Mouse (Mus musculus): ENCODE data around the gene Phospho2. TPM values are rescaled to one million over a fixed set of nuclear protein-coding genes. Genes with fewer than 3 reads are reported as not detected.
A peak's percentile ranks its signal among the peaks of the same experiment; 100 is the strongest.
"Not testable (repeated sequence)": the region's sequence is repeated elsewhere in the genome, so short reads cannot be mapped to it uniquely, and the experiment has no call there.

Gene Phospho2
- polyA plus RNA-seq, 1 experiment from 2014 or later = 29.3 TPM

- H3K27ac ChIP-seq; H3K9me3 ChIP-seq; H3K27me3 ChIP-seq (ENCODE audit: poor library complexity, severe bottlenecking); DNase-seq (ENCODE audit: extremely low spot score, low spot score); H3K36me3 ChIP-seq (replicated peaks); H3K4me3 ChIP-seq: not testable (repeated sequence)
- peaks cover 20% of the 10 kb centered on the region for H3K4me1 ChIP-seq
- WGBS = 89% methylated on average over 9 of the region's 9 CpGs
These were observed 15.2 kb downstream of the Phospho2 start for GRCm38 (mm10) chr2:69804663-69805062.

DNA sequence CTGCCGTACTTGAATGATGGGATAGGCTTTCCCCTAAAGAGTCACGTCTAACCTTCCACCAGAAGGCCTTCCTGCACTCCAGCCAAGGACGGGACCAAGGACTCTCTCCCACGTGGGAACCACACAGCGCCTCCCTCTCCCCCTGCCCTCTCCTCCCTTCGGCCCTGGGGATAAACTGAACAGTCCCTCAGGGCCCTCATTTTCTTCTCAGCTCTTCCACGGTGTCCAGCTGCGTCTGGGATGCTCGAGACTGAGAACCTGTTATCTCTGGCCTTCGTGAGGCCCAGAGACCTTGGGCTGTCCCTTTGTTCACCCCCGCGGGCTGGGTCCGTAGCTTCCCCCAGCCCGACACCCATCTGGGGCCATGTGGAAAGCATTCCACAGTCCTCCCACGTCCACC lies 20.7 kb downstream of the Phospho2 start:
- no peak overlapping the region for H3K4me3 ChIP-seq
- H3K9me3 ChIP-seq = no peaks in the 10 kb centered on the region
- H3K27me3 ChIP-seq (ENCODE audit: poor library complexity, severe bottlenecking) = no peaks in the 10 kb centered on the region
- H3K4me1 ChIP-seq = peaks cover 17% of the 10 kb centered on the region; the same call in 1 of the 2 replicates
- no peak for DNase-seq (ENCODE audit: extremely low spot score, low spot score)
- no peak overlapping the region for H3K27ac ChIP-seq
- H3K36me3 ChIP-seq (replicated peaks) = no peaks in the 10 kb centered on the region
- 74% methylated on average over 15 of the region's 15 CpGs for WGBS

DNA sequence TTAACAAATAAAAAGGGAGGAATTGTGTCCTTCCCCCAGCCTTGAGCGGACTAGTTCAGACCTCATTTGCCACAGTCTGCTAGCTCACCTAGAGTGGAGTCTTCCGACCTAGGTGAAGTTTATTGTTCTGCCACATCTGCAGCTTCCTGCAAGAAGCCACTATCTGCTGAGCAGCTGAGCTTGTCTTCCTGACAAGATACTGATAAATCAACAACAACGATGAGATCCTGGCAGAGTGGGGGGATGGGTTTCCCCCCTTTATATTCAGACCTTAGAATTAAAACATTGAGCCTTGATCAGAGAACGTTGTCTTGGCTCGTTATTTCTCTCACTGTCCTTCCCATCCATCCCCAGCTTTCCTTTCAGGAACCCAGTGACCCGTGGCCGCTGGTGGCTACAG lies 21.9 kb downstream of the Phospho2 start:
- not testable (repeated sequence) for H3K27ac ChIP-seq; H3K36me3 ChIP-seq (replicated peaks); H3K4me3 ChIP-seq; H3K9me3 ChIP-seq; H3K27me3 ChIP-seq (ENCODE audit: poor library complexity, severe bottlenecking); DNase-seq (ENCODE audit: extremely low spot score, low spot score)
- 73% methylated on average over 7 of the region's 7 CpGs for WGBS
- H3K4me1 ChIP-seq = peaks cover 17% of the 10 kb centered on the region; the same call in 1 of the 2 replicates

DNA sequence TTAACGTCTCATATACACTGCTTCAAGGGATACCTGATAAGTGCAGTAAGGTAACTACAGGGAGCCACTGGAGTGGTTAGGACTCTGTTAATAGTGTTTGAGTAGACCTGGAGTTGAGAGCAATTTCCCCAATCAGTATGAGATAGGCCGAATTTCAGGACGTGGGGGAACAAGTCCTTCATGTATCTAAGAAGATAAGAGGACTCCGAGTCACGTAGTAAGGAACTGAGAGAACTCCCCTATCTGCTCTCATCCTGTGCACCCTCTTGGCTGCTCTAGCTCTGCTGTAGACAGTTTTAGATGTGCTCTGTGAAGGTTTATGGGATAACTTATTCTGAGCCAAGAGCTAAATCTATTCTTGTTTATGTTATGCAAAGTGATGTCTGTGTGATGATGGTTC lies 27.2 kb downstream of the Phospho2 start:
- WGBS = 88% methylated on average over 5 of the region's 5 CpGs

DNA sequence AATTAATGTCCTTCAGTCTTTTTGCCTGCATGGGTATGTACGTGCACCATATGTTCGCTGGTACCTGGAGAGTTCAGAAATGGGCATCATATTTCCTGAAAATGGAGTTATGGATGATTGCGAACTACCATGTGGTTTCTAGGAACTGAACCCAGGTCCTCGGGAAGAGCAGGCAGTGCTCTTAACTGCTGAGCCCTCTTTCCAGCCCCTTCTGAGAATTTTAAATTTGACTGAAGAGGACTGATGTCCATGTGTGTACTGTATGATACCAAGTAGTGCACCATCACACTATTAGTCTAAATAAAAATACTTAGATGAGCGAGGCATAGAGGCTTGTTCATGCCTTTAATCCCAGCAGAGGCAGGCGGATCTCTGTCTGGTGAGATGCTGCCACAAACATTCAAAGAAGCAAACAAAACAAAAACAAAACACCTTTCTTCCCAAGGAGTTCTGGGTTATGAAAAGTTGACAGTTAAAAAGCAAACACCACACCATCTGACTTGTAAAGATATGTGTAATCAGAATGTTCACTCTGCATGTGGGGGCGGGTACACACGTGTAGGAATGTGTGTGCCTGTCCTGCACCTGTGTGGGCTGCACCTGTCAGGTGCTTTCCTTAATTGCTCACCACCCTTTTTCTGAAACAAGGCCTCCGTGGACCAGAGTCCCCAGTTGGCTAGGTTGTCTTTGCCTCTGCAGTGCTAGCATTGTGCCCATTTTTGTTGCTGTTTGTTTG lies 29.1 kb downstream of the Phospho2 start:
- Histone ChIP-seq H3K27me3 (ENCODE audit: poor library complexity, severe bottlenecking) (no peaks in the 10 kb centered on the region), H3K4me1 (peaks cover 17% of the 10 kb centered on the region), H3K36me3 (replicated peaks) (no peaks in the 10 kb centered on the region), H3K27ac (no peak overlapping the region), H3K4me3 (no peak overlapping the region), H3K9me3 (no peaks in the 10 kb centered on the region)
- 85% methylated on average over 9 of the region's 9 CpGs for WGBS
- no peak for DNase-seq (ENCODE audit: extremely low spot score, low spot score)

More for the DNA sequence above, 27.2 kb downstream of the Phospho2 start:
- H3K27me3 ChIP-seq (ENCODE audit: poor library complexity, severe bottlenecking) = no peaks in the 10 kb centered on the region
- H3K9me3 ChIP-seq = no peaks in the 10 kb centered on the region
- no peak overlapping the region for H3K4me3 ChIP-seq
- no peak for DNase-seq (ENCODE audit: extremely low spot score, low spot score)
- H3K36me3 ChIP-seq (replicated peaks) = no peaks in the 10 kb centered on the region
- H3K27ac ChIP-seq = no peak overlapping the region
- H3K4me1 ChIP-seq = peaks cover 1% of the 10 kb centered on the region

GRCm38 (mm10) chr2:69820201-69820600 lies 30.8 kb downstream of the Phospho2 start:
- H3K4me3 ChIP-seq = no peak overlapping the region
- H3K27ac ChIP-seq = no peak overlapping the region
- H3K27me3 ChIP-seq (ENCODE audit: poor library complexity, severe bottlenecking) = no peaks in the 10 kb centered on the region
- H3K9me3 ChIP-seq = no peaks in the 10 kb centered on the region
- peaks cover 24% of the 10 kb centered on the region for H3K4me1 ChIP-seq
- no peak for DNase-seq (ENCODE audit: extremely low spot score, low spot score)
- WGBS = 84% methylated on average over 1 of the region's 1 CpGs
- peaks cover 11% of the 10 kb centered on the region for H3K36me3 ChIP-seq (replicated peaks)

DNA sequence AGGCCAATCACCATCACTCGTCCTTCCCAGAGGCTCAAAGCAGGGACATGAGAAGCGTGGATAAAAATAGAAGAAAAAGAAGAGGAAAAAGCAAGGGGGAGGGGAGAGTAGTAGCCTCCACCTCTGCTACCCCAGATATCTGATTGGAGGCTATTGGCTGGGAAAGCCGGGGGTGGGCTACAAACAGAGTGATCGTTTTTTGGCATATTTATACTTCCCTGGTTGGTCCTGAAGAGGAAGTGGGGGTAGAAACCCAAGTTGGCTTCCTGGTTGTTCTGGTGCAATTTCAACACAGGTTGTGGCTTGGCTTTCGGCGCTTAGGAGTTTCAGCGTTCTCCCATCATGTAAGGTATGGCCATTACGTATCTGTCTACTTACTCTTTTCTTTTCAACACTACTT lies 32.3 kb downstream of the Phospho2 start, which contains the start of gene Klhl23:
Klhl23 (plus strand) TSS at position 234 of the 400 bp plus-strand sequence.
- 34% methylated on average over 8 of the region's 8 CpGs for WGBS
- peak; percentile 29 for DNase-seq (ENCODE audit: extremely low spot score, low spot score)
- Histone ChIP-seq H3K4me3 (peak within 1 kb of the TSS; percentile 83), H3K27ac (peak within 1 kb of the TSS; percentile 98), H3K4me1 (peaks cover 33% of the 10 kb centered on the region), H3K27me3 (ENCODE audit: poor library complexity, severe bottlenecking) (no peaks in the 10 kb centered on the region), H3K9me3 (no peaks in the 10 kb centered on the region), H3K36me3 (replicated peaks) (peaks cover 21% of the 10 kb centered on the region)

DNA sequence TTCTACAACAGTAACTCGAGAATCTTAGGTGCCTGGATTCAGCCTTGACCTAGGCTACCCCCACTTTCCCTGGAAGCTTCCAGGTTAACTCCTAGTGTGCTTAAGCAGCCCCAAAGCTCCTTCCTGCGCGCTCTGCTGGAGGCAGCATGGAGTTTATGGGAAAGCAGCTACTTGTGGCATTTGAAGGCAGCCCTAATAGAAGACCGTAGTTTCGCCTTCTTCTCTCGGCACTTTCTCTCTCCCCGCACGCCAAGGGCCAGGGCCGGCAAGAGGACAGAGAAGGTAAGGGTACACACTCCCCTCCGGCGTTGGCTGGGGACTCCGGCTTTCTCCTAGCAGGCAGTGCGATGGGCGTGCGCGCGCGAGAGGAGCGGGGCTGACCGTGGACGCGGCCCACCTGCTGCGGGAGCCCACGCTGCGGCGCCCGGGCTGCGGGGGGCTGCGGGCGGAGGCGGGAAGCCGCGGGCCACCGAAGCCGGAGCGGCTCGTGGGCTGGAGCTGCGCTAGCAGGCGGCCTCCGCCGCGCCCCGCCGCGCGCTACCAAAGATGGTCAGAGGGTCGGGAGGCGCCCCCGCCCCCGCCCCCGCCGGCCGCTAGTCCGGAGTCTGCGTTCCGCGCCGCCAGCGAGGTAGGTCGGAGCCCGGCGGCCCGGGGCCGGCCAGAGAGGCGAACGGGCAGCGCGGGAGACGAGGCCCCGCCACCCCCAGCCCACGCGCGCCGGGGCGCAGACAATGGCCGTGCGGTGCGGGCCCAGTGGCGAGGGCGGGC lies 33.1 kb downstream of the Phospho2 start:
- peak; percentile 72 for DNase-seq (ENCODE audit: extremely low spot score, low spot score)
- Histone ChIP-seq H3K4me3 (peak overlapping the region; percentile 83), H3K27ac (peak overlapping the region; percentile 98), H3K9me3 (no peaks in the 10 kb centered on the region), H3K27me3 (ENCODE audit: poor library complexity, severe bottlenecking) (no peaks in the 10 kb centered on the region), H3K36me3 (replicated peaks) (peaks cover 24% of the 10 kb centered on the region), H3K4me1 (peaks cover 36% of the 10 kb centered on the region)
- under 1% methylated on average over 76 of the region's 80 CpGs for WGBS

GRCm38 (mm10) chr2:69823129-69823677 lies 33.8 kb downstream of the Phospho2 start:
- DNase-seq (ENCODE audit: extremely low spot score, low spot score) = peak; percentile 66
- Histone ChIP-seq H3K27ac (peak overlapping the region; percentile 98), H3K4me3 (peak overlapping the region; percentile 83), H3K4me1 (peaks cover 40% of the 10 kb centered on the region), H3K36me3 (replicated peaks) (peaks cover 27% of the 10 kb centered on the region), H3K27me3 (ENCODE audit: poor library complexity, severe bottlenecking) (no peaks in the 10 kb centered on the region), H3K9me3 (no peaks in the 10 kb centered on the region)
- WGBS = 2% methylated on average over 45 of the region's 45 CpGs

GRCm38 (mm10) chr2:69825898-69826297 lies 36.5 kb downstream of the Phospho2 start:
- Histone ChIP-seq H3K27ac (no peak overlapping the region), H3K36me3 (replicated peaks) (peaks cover 51% of the 10 kb centered on the region), H3K27me3 (ENCODE audit: poor library complexity, severe bottlenecking) (no peaks in the 10 kb centered on the region), H3K4me1 (peaks cover 42% of the 10 kb centered on the region), H3K4me3 (no peak overlapping the region), H3K9me3 (no peaks in the 10 kb centered on the region)
- DNase-seq (ENCODE audit: extremely low spot score, low spot score) = no peak
- 92% methylated on average over 10 of the region's 10 CpGs for WGBS

DNA sequence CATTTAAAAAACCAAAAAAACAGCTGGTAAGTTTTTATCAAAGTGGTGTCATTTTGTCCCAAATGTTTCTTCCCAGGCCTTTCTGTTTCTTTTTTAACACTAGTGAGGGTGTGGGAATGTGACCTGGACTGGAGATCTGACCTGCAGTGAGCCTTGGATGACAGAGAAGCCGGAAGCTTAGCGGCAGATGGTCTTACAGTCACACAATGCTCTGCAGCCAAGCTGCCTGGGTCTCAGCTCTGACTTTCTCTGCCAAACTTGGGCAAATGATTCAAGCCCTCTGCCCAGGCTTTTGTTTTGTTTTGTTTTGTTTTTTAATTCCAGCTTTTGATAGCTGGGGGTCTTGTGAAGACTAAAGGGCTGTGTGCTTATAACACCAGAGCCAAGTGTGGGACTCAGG lies 37.0 kb downstream of the Phospho2 start:
- H3K4me1 ChIP-seq = peaks cover 42% of the 10 kb centered on the region
- DNase-seq (ENCODE audit: extremely low spot score, low spot score) = no peak
- H3K27me3 ChIP-seq (ENCODE audit: poor library complexity, severe bottlenecking) = no peaks in the 10 kb centered on the region
- no peak overlapping the region for H3K4me3 ChIP-seq
- WGBS = 71% methylated on average over 2 of the region's 2 CpGs
- 0 out of 2 replicates have a peak overlapping the region, but pooled peaks have one; percentile 12 for H3K27ac ChIP-seq
- H3K36me3 ChIP-seq (replicated peaks) = peaks cover 56% of the 10 kb centered on the region
- no peaks in the 10 kb centered on the region for H3K9me3 ChIP-seq

DNA sequence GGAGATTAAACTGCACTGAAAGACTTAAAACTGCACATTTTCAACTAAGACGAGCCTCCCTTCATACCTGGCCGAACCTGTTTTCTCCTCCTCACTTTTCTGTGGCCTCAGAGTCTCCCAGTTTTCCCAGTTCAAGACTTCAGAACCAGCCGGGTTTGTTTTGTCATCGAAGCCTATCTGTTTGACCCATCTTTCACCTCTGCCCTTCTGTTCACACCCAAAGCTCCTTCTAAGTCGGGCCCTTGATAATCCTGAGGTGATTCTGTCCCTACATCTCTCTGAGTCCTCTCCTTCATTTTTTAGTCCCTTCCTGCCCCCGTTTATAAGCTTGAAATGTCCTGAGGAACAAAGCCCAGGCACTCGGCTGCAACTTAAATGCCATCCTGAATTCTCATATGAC lies 38.6 kb downstream of the Phospho2 start:
- H3K4me1 ChIP-seq = peaks cover 29% of the 10 kb centered on the region
- H3K27me3 ChIP-seq (ENCODE audit: poor library complexity, severe bottlenecking) = no peaks in the 10 kb centered on the region
- H3K36me3 ChIP-seq (replicated peaks) = peaks cover 73% of the 10 kb centered on the region
- DNase-seq (ENCODE audit: extremely low spot score, low spot score) = no peak
- peak overlapping the region; percentile 21; the same call in 1 of the 2 replicates for H3K27ac ChIP-seq
- no peaks in the 10 kb centered on the region for H3K9me3 ChIP-seq
- no peak overlapping the region for H3K4me3 ChIP-seq
- 50% methylated on average over 7 of the region's 7 CpGs for WGBS

DNA sequence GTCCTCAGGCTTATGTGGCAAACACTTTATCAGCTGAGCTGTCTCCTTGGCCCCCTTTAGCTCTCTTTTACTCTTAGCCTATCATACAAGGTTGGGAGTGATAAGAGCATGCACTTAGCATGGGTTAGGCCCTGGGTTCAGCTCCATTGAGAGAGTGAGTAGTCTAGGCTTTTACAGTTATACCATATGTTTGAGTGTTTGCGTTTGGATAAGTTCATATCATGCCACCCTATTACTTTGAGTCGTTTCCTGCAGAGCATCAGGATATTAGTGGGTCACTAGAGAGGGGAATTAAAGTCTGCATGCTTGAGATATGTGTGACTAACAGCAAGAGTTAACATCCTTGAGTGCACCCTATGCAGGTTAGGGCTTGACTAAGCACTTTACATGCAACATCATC lies 40.3 kb downstream of the Phospho2 start:
- Histone ChIP-seq H3K4me3 (no peak overlapping the region), H3K4me1 (peaks cover 18% of the 10 kb centered on the region), H3K27ac (no peak overlapping the region), H3K27me3 (ENCODE audit: poor library complexity, severe bottlenecking) (no peaks in the 10 kb centered on the region), H3K36me3 (replicated peaks) (peaks cover 83% of the 10 kb centered on the region), H3K9me3 (no peaks in the 10 kb centered on the region)
- no peak for DNase-seq (ENCODE audit: extremely low spot score, low spot score)
- WGBS = 87% methylated on average over 2 of the region's 2 CpGs
